Mouse (Mus musculus) ES-Bruce4 (cell line): ENCODE measurements around the gene Klf9.

Experiments used
- CTCF ChIP-seq: IDR thresholded peaks from one replicate; pipeline ENCODE4 v1.8.1; 2011; ENCODE audit warnings: low read depth, low read length
- EP300 ChIP-seq: IDR thresholded peaks from 2 replicates; pipeline ENCODE4 v1.6.1; 2011; ENCODE audit warnings: low read depth, low read length; ENCODE audit not compliant: insufficient read depth
- POLR2A ChIP-seq: IDR thresholded peaks from one replicate; pipeline ENCODE4 v1.8.1; 2011; ENCODE audit warnings: low read length; ENCODE audit not compliant: insufficient read depth

GRCm38 (mm10) chr19:23149465-23150410 lies 8.7 kb downstream of the Klf9 start:
- TF ChIP-seq CTCF (no peak), POLR2A (no peak), EP300 (no peak)
